Mouse (Mus musculus): ENCODE measurements at regions not wholly inside any gene's neighbourhood (a gene's known extent, or its start where the extent isn't known, plus 50 kb on each side); places are given as distances from the start of the nearest gene placed in this dataset.
"Not testable (repeated sequence)": the region's sequence is repeated elsewhere in the genome, so short reads cannot be mapped to it uniquely, and the experiment has no call there.

DNA sequence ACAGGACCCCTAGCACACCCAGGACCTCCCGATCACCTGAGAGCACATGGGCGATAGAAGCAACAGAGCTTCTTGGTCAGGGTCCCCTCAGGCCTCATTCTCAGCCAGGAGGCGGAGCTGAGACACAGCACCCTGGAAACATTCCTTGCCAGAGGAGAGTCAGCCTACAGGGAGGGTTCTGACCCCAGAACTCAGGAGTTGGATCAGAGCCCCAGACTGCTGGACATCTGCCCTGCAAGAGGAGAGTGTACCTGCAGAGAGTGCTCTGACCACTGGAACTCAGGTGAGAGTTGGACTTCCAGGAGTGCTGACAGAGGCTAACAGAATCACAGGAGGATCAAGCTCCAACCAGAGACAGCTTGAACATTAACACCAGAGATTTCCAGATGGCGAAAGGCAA, 76.1 kb downstream of the Gpr85 start:
- H3K36me3 ChIP-seq; H3K4me3 ChIP-seq; H3K4me1 ChIP-seq; H3K27me3 ChIP-seq (replicated peaks); H3K9ac ChIP-seq; H3K9me3 ChIP-seq; H3K27ac ChIP-seq (replicated peaks); ATAC-seq (ENCODE audit: extremely low read depth, insufficient number of reproducible peaks, low FRiP score, low TSS enrichment); H3K4me2 ChIP-seq: not testable (repeated sequence)
- WGBS, result 81% methylated on average over 4 of the region's 4 CpGs

DNA sequence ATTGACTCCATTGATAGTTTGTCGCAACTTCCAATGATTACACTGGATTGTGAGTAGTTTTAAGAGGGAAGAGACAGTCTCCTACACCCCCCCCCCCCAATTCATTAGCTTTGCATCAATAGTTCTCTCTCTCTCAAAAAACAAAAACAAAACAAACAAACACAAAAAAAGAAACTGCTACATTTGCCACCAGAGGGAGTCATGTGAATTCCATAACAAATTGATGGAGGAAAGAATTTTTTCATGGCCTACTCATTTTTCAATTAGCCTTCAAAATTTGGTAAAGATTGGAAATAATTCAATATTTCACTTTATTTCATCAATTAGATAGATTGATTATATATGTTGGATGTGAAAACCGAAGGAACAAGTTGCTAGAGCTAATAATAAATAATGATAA, 80.3 kb downstream of the Gpr85 start:
- Histone ChIP-seq H3K27ac (replicated peaks) (no peak overlapping the region), H3K4me2 (no peak overlapping the region), H3K9ac (no peak overlapping the region), H3K36me3 (no peaks in the 10 kb centered on the region), H3K27me3 (replicated peaks) (no peaks in the 10 kb centered on the region), H3K4me3 (no peak overlapping the region), H3K9me3 (no peaks in the 10 kb centered on the region), H3K4me1 (no peaks in the 10 kb centered on the region)
- no peak for ATAC-seq (ENCODE audit: extremely low read depth, insufficient number of reproducible peaks, low FRiP score, low TSS enrichment)
- 63% methylated on average over 2 of the region's 2 CpGs for WGBS

DNA sequence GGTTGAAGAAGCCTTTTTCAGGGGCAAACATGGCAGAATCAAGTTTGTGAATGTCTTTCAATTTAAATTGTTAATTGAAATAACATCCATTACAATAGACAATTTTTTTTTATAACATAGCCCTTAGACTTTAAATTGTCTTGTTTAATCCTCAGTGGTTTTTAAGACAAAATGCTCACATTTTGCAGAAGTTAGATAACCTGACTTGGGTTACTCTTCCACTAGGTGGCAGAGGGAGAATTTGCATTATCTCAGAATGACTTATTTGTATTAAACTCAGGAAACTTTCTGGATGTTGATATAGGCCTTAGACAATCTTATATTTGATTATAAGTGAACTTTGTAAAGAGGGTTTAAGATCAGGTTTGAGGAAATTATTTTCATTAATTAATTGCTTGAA, 80.8 kb downstream of the Gpr85 start:
- no peaks in the 10 kb centered on the region for H3K27me3 ChIP-seq (replicated peaks)
- H3K36me3 ChIP-seq, result no peaks in the 10 kb centered on the region
- no peak overlapping the region for H3K4me3 ChIP-seq
- no peak overlapping the region for H3K27ac ChIP-seq (replicated peaks)
- H3K4me1 ChIP-seq, result no peaks in the 10 kb centered on the region
- no peaks in the 10 kb centered on the region for H3K9me3 ChIP-seq
- ATAC-seq (ENCODE audit: extremely low read depth, insufficient number of reproducible peaks, low FRiP score, low TSS enrichment), result no peak
- no peak overlapping the region for H3K9ac ChIP-seq
- H3K4me2 ChIP-seq, result no peak overlapping the region

DNA sequence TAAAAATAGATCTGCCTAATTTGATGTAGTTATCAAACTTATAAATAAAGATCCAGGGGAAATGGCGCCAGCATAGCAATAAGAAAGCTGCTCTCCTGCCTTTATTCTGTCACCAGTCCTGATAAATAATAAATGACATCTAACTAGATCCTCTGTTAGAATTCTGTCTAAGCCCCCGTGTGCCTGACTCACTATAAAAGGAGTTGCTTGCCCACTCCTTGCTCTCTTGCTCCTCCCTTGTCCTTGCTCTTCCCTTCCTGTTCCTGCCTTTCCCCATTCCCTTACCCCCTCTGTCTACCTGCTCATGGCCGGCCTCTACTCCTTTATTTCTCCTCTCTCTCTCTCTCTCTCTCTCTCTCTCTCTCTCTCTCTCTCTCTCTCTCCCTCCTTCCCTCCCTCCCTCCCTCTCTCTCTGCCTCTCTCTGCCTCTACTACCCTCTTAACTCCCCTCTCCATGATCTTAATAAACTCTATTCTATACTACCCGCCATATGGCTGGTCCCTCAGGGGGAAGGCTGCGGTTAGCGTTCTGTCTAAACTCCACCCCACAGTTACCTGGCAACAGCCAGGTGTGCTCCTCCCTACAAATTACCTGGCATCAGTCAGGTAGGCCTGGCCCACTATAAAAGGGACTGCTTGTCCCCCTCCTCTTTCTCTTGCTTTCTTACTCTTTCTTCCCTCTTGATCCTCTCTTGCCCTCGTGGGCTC, 71.3 kb upstream of the Bmt2 start:
- no peak overlapping the region for H3K27ac ChIP-seq (replicated peaks)
- no peaks in the 10 kb centered on the region for H3K27me3 ChIP-seq (replicated peaks)
- no peaks in the 10 kb centered on the region for H3K9me3 ChIP-seq
- no peak overlapping the region for H3K4me3 ChIP-seq
- H3K4me1 ChIP-seq, result peaks cover 13% of the 10 kb centered on the region
- WGBS, result 62% methylated on average over 7 of the region's 7 CpGs
- no peak overlapping the region for H3K9ac ChIP-seq
- no peaks in the 10 kb centered on the region for H3K36me3 ChIP-seq
- no peak for ATAC-seq (ENCODE audit: extremely low read depth, insufficient number of reproducible peaks, low FRiP score, low TSS enrichment)
- H3K4me2 ChIP-seq, result no peak overlapping the region

DNA sequence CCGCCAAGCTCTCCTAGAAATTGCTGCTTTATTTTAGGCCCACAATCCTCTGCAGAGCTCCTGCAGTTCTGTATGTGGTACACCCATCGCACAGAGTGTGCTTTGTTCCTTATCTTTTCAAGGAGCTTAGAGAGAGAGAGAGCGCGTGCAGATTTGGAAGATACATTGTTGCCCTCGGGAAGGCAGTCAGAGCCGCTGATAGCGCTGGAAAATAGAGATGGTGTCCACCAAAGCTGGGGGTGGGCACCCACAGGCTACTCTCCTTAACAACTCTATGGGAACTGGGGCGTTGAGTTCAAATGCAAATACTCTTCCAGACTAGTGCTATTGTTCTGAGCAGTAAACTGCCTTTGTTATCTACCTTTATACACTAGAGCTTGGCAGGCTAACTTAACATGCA, 70.2 kb upstream of the Bmt2 start:
- H3K4me2 ChIP-seq, result peak overlapping the region; percentile 47

DNA sequence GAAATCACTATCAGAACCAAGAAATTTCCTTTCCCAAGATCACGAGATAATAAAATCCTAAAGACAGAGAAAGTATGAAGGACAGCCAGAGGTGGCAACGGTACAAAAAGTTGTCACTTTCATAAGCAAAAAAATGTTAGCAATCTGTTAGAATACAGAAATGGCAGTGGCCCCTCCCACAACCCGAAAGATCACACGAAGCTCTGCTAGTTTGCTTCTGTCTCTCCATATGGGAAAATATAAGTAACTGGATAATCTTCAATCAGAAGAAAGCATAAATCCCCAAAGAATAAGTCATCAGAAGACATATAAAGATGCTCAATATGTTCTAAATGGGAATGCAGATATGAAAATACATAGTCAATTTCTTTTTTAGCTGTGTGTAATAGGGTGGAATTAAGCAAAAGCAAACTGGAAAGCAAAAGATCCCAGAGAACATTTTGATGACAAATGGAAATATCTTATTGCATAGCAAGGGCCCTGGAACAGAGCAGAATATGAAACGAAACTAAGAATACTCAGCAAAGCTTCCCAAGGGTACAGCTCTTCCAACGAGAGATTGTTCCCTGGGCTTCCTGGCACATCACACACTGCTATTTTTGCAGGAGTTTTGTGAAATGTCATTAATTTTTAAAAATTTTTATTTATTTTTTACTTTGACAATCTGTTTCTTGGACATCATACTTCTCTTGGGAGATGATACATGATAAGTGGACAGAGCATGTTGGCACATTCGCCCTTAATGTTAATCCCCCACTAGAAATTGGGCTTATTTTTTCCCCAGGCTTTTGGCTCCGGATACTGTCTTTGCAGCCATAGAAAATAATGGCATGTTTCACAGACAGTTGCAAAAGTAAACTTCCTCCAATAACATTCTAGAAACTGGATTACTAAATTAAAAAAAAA, 69.1 kb upstream of the Bmt2 start:
- WGBS, result 79% methylated on average over 8 of the region's 8 CpGs
- H3K9me3 ChIP-seq, result no peaks in the 10 kb centered on the region
- H3K4me3 ChIP-seq, result no peak overlapping the region
- no peaks in the 10 kb centered on the region for H3K27me3 ChIP-seq (replicated peaks)
- H3K9ac ChIP-seq, result no peak overlapping the region
- H3K36me3 ChIP-seq, result no peaks in the 10 kb centered on the region
- ATAC-seq (ENCODE audit: extremely low read depth, insufficient number of reproducible peaks, low FRiP score, low TSS enrichment), result no peak
- no peak overlapping the region for H3K4me2 ChIP-seq
- no peak overlapping the region for H3K27ac ChIP-seq (replicated peaks)
- H3K4me1 ChIP-seq, result peaks cover 13% of the 10 kb centered on the region

More for the DNA sequence above, 70.2 kb upstream of the Bmt2 start:
- no peak for ATAC-seq (ENCODE audit: extremely low read depth, insufficient number of reproducible peaks, low FRiP score, low TSS enrichment)
- no peaks in the 10 kb centered on the region for H3K9me3 ChIP-seq
- H3K36me3 ChIP-seq, result no peaks in the 10 kb centered on the region
- H3K4me1 ChIP-seq, result peaks cover 13% of the 10 kb centered on the region
- H3K4me3 ChIP-seq, result no peak overlapping the region
- H3K9ac ChIP-seq, result no peak overlapping the region
- WGBS, result 17% methylated on average over 8 of the region's 8 CpGs
- H3K27ac ChIP-seq (replicated peaks), result peak overlapping the region; percentile 31; the same call in 1 of the 2 replicates
- H3K27me3 ChIP-seq (replicated peaks), result no peaks in the 10 kb centered on the region

Measured in heart, embryonic 13.5 days (tissue).